Mouse (Mus musculus): ENCODE results near the gene Bak1. TPM values are rescaled to one million over a fixed set of nuclear protein-coding genes. Genes with fewer than 3 reads are reported as not detected.
"Not testable (repeated sequence)": the region's sequence is repeated elsewhere in the genome, so short reads cannot be mapped to it uniquely, and the experiment has no call there.

The Bak1 gene
- polyA plus RNA-seq, 1 experiment from 2014 or later = 4.0 TPM

DNA sequence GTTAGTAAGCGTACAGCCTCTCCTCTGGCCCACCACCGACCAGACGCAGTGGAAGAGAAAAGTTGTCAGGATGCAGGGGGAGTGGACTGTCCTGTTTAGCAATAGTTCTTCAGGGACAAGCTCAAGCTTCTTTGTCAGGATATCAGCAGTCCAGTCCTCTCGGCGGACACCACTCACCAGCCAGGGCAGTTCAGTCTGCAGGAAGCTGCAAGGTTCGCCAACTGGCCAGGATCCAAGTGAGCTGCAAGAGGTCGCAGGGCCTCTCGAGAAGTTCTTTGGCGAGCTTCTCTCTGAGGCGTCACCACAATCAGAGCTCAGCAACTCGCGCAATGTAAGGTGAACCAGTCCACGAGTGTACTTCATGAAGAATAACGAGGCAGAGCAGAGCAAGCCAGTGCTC lies 34.4 kb downstream of the Bak1 start:
- no peak overlapping the region for H3K4me3 ChIP-seq (ENCODE audit: low read depth, low read length)
- DNase-seq (ENCODE audit: low spot score) = peak; percentile 95
- no peaks in the 10 kb centered on the region for H3K27me3 ChIP-seq (replicated peaks; ENCODE audit: insufficient read depth, low read length)
- WGBS = 10% methylated on average over 14 of the region's 14 CpGs
- H3K27ac ChIP-seq (ENCODE audit: low read length) = peak overlapping the region; percentile 82
- H3K36me3 ChIP-seq (ENCODE audit: insufficient read depth, low read length) = no peaks in the 10 kb centered on the region
- H3K4me2 ChIP-seq (replicated peaks; ENCODE audit: low read depth, low read length) = peak overlapping the region; percentile 38
- H3K9me3 ChIP-seq (ENCODE audit: low read length) = no peaks in the 10 kb centered on the region
- no peaks in the 10 kb centered on the region for H3K4me1 ChIP-seq (ENCODE audit: insufficient read depth, low read depth, low read length)
- peak; percentile 79 for ATAC-seq
- no peak overlapping the region for H3K9ac ChIP-seq (replicated peaks; ENCODE audit: low read depth)
- TF ChIP-seq EP300 (IDR thresholded peaks at IDR 0.05) (no peak), CTCF (IDR thresholded peaks at IDR 0.05) (no peak)

GRCm38 (mm10) chr17:26990521-26990920 lies 38.3 kb downstream of the Bak1 start:
- H3K9me3 ChIP-seq (ENCODE audit: low read length) = no peaks in the 10 kb centered on the region
- no peak overlapping the region for H3K27ac ChIP-seq (ENCODE audit: low read length)
- H3K36me3 ChIP-seq (ENCODE audit: insufficient read depth, low read length) = no peaks in the 10 kb centered on the region
- no peak overlapping the region for H3K9ac ChIP-seq (replicated peaks; ENCODE audit: low read depth)
- no peak overlapping the region for H3K4me2 ChIP-seq (replicated peaks; ENCODE audit: low read depth, low read length)
- H3K27me3 ChIP-seq (replicated peaks; ENCODE audit: insufficient read depth, low read length) = no peaks in the 10 kb centered on the region
- no peaks in the 10 kb centered on the region for H3K4me1 ChIP-seq (ENCODE audit: insufficient read depth, low read depth, low read length)
- no peak for ATAC-seq
- H3K4me3 ChIP-seq (ENCODE audit: low read depth, low read length) = no peak overlapping the region
- no peak for TF ChIP-seq EP300 (IDR thresholded peaks at IDR 0.05)
- DNase-seq (ENCODE audit: low spot score) = no peak

- DNase-seq (ENCODE audit: low spot score) = no peak
- WGBS = 59% methylated on average over 10 of the region's 10 CpGs
- no peak overlapping the region for H3K27ac ChIP-seq (ENCODE audit: low read length)
Measured at GRCm38 (mm10) chr17:26985503-26986179, 43.2 kb downstream of the Bak1 start.

GRCm38 (mm10) chr17:26983382-26983781 lies 45.4 kb downstream of the Bak1 start:
- no peaks in the 10 kb centered on the region for H3K27me3 ChIP-seq (replicated peaks; ENCODE audit: insufficient read depth, low read length)
- TF ChIP-seq CTCF (IDR thresholded peaks at IDR 0.05) (no peak), EP300 (IDR thresholded peaks at IDR 0.05) (no peak)
- 90% methylated on average over 4 of the region's 4 CpGs for WGBS
- H3K4me3 ChIP-seq (ENCODE audit: low read depth, low read length) = no peak overlapping the region
- H3K4me2 ChIP-seq (replicated peaks; ENCODE audit: low read depth, low read length) = no peak overlapping the region
- no peak for DNase-seq (ENCODE audit: low spot score)
- H3K4me1 ChIP-seq (ENCODE audit: insufficient read depth, low read depth, low read length) = no peaks in the 10 kb centered on the region
- no peak overlapping the region for H3K27ac ChIP-seq (ENCODE audit: low read length)
- ATAC-seq = no peak
- no peak overlapping the region for H3K9ac ChIP-seq (replicated peaks; ENCODE audit: low read depth)
- H3K9me3 ChIP-seq (ENCODE audit: low read length) = no peaks in the 10 kb centered on the region
- H3K36me3 ChIP-seq (ENCODE audit: insufficient read depth, low read length) = no peaks in the 10 kb centered on the region

More at GRCm38 (mm10) chr17:26985503-26986179, 43.2 kb downstream of the Bak1 start:
- no peaks in the 10 kb centered on the region for H3K9me3 ChIP-seq (ENCODE audit: low read length)
- no peaks in the 10 kb centered on the region for H3K4me1 ChIP-seq (ENCODE audit: insufficient read depth, low read depth, low read length)
- no peak overlapping the region for H3K4me3 ChIP-seq (ENCODE audit: low read depth, low read length)
- H3K36me3 ChIP-seq (ENCODE audit: insufficient read depth, low read length) = no peaks in the 10 kb centered on the region
- no peak overlapping the region for H3K4me2 ChIP-seq (replicated peaks; ENCODE audit: low read depth, low read length)
- TF ChIP-seq EP300 (IDR thresholded peaks at IDR 0.05) (no peak), CTCF (IDR thresholded peaks at IDR 0.05) (no peak)
- no peak for ATAC-seq
- H3K27me3 ChIP-seq (replicated peaks; ENCODE audit: insufficient read depth, low read length) = no peaks in the 10 kb centered on the region
- no peak overlapping the region for H3K9ac ChIP-seq (replicated peaks; ENCODE audit: low read depth)

DNA sequence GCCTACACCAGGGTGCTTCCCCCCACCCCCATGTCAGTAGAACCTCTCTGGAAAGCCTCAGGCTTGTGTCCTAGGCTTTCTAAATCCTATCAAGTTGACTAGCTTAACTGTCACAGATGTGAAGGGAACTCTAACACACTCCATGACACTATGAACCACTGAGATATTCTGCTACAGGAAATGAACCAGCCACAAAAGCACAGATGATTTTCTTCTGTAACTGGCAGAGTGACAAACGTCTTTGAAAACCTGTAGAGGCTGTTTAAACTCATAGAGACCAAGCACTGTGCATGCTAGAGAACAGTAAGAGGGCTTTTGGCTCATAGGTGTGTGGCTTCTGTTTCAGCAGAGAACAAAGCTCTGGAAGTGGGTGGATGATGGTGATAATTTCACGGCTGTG lies 47.8 kb downstream of the Bak1 start:
- H3K4me2 ChIP-seq (replicated peaks; ENCODE audit: low read depth, low read length) = no peak overlapping the region
- H3K27me3 ChIP-seq (replicated peaks; ENCODE audit: insufficient read depth, low read length) = no peaks in the 10 kb centered on the region
- H3K27ac ChIP-seq (ENCODE audit: low read length) = no peak overlapping the region
- no peak for TF ChIP-seq EP300 (IDR thresholded peaks at IDR 0.05)
- TF ChIP-seq CTCF (IDR thresholded peaks at IDR 0.05) = no peak
- no peak overlapping the region for H3K9ac ChIP-seq (replicated peaks; ENCODE audit: low read depth)
- H3K36me3 ChIP-seq (ENCODE audit: insufficient read depth, low read length) = no peaks in the 10 kb centered on the region
- no peaks in the 10 kb centered on the region for H3K9me3 ChIP-seq (ENCODE audit: low read length)
- ATAC-seq (no peak), DNase-seq (ENCODE audit: low spot score) (no peak)
- 61% methylated on average over 2 of the region's 2 CpGs for WGBS
- H3K4me1 ChIP-seq (ENCODE audit: insufficient read depth, low read depth, low read length) = no peaks in the 10 kb centered on the region
- no peak overlapping the region for H3K4me3 ChIP-seq (ENCODE audit: low read depth, low read length)

- 69% methylated on average over 2 of the region's 2 CpGs for WGBS
- Histone ChIP-seq H3K27me3 (replicated peaks; ENCODE audit: insufficient read depth, low read length) (no peaks in the 10 kb centered on the region), H3K4me3 (ENCODE audit: low read depth, low read length) (no peak overlapping the region), H3K36me3 (ENCODE audit: insufficient read depth, low read length) (no peaks in the 10 kb centered on the region), H3K9ac (replicated peaks; ENCODE audit: low read depth) (no peak overlapping the region), H3K4me2 (replicated peaks; ENCODE audit: low read depth, low read length) (no peak overlapping the region), H3K9me3 (ENCODE audit: low read length) (no peaks in the 10 kb centered on the region), H3K27ac (ENCODE audit: low read length) (no peak overlapping the region), H3K4me1 (ENCODE audit: insufficient read depth, low read depth, low read length) (no peaks in the 10 kb centered on the region)
- DNase-seq (ENCODE audit: low spot score) (no peak), ATAC-seq (no peak)
- no peak for TF ChIP-seq EP300 (IDR thresholded peaks at IDR 0.05)
- TF ChIP-seq CTCF (IDR thresholded peaks at IDR 0.05) = no peak
Measured at GRCm38 (mm10) chr17:26979426-26979825, 49.4 kb downstream of the Bak1 start.

GRCm38 (mm10) chr17:26977354-26977753 lies 51.5 kb downstream of the Bak1 start:
- not testable (repeated sequence) for H3K27me3 ChIP-seq (replicated peaks; ENCODE audit: insufficient read depth, low read length); DNase-seq (ENCODE audit: low spot score); H3K4me3 ChIP-seq (ENCODE audit: low read depth, low read length); H3K9ac ChIP-seq (replicated peaks; ENCODE audit: low read depth); H3K27ac ChIP-seq (ENCODE audit: low read length); H3K4me2 ChIP-seq (replicated peaks; ENCODE audit: low read depth, low read length); H3K4me1 ChIP-seq (ENCODE audit: insufficient read depth, low read depth, low read length); ATAC-seq; H3K9me3 ChIP-seq (ENCODE audit: low read length); H3K36me3 ChIP-seq (ENCODE audit: insufficient read depth, low read length)
- peak; percentile 28 for TF ChIP-seq CTCF (IDR thresholded peaks at IDR 0.05)
- 87% methylated on average over 6 of the region's 6 CpGs for WGBS
